Mouse (Mus musculus): Measurements from ENCODE around the gene Rbm26. TPM values are rescaled to one million over a fixed set of nuclear protein-coding genes. Genes with fewer than 3 reads are reported as not detected.

The Rbm26 gene
- polyA plus RNA-seq (2014; fragmentation: Nextera tagmentation; extraction: Ambion mirVana), result 38.6 and 45.1 TPM in 2 replicates

- peak within 1 kb of the TSS; percentile 98 for H3K9ac ChIP-seq (replicated peaks; ENCODE audit: low read length)
- no peaks in the 10 kb centered on the region for H3K36me3 ChIP-seq (replicated peaks; ENCODE audit: control insufficient read depth, insufficient read depth, low read depth, low read length)
- no peaks in the 10 kb centered on the region for H3K27me3 ChIP-seq (ENCODE audit: control insufficient read depth, insufficient read depth, low read length)
- peak within 1 kb of the TSS; percentile 99 for H3K4me3 ChIP-seq (ENCODE audit: low read depth, low read length)
- H3K4me1 ChIP-seq (ENCODE audit: control insufficient read depth, insufficient read depth, low read length), result peaks cover 4% of the 10 kb centered on the region; the same call in 1 of the 2 replicates
- H3K4me2 ChIP-seq (ENCODE audit: low read depth, low read length), result peak within 1 kb of the TSS; percentile 76
- peak within 1 kb of the TSS; percentile 92 for H3K27ac ChIP-seq (replicated peaks; ENCODE audit: low read depth, low read length)
- under 1% methylated on average over 28 of the region's 28 CpGs for WGBS
- peak; percentile 97 for DNase-seq (ENCODE audit: low spot score)
- ATAC-seq (replicated peaks; ENCODE audit: insufficient number of reproducible peaks, low FRiP score, low TSS enrichment, low read depth), result peak; percentile 97
- no peaks in the 10 kb centered on the region for H3K9me3 ChIP-seq (replicated peaks; ENCODE audit: control insufficient read depth, low read length)
Observed at GRCm38 (mm10) chr14:105177238-105177693, at the start of gene Rbm26. TSS of gene Rbm26 (minus strand) at chr14:105177327.

- Histone ChIP-seq H3K27me3 (ENCODE audit: control insufficient read depth, insufficient read depth, low read length) (no peaks in the 10 kb centered on the region), H3K4me1 (ENCODE audit: control insufficient read depth, insufficient read depth, low read length) (no peaks in the 10 kb centered on the region), H3K4me2 (ENCODE audit: low read depth, low read length) (no peak overlapping the region), H3K27ac (replicated peaks; ENCODE audit: low read depth, low read length) (no peak overlapping the region), H3K36me3 (replicated peaks; ENCODE audit: control insufficient read depth, insufficient read depth, low read depth, low read length) (no peaks in the 10 kb centered on the region), H3K9me3 (replicated peaks; ENCODE audit: control insufficient read depth, low read length) (no peaks in the 10 kb centered on the region), H3K9ac (replicated peaks; ENCODE audit: low read length) (no peak overlapping the region), H3K4me3 (ENCODE audit: low read depth, low read length) (no peak overlapping the region)
- WGBS, result 90% methylated on average over 4 of the region's 4 CpGs
- ATAC-seq (replicated peaks; ENCODE audit: insufficient number of reproducible peaks, low FRiP score, low TSS enrichment, low read depth), result no peak
- no peak for DNase-seq (ENCODE audit: low spot score)
Observed at GRCm38 (mm10) chr14:105225790-105226189, 48.7 kb upstream of the Rbm26 start.

- WGBS, result 75% methylated on average over 4 of the region's 4 CpGs
- no peak overlapping the region for H3K27ac ChIP-seq (replicated peaks; ENCODE audit: low read depth, low read length)
- H3K36me3 ChIP-seq (replicated peaks; ENCODE audit: control insufficient read depth, insufficient read depth, low read depth, low read length), result no peaks in the 10 kb centered on the region
- ATAC-seq (replicated peaks; ENCODE audit: insufficient number of reproducible peaks, low FRiP score, low TSS enrichment, low read depth) (no peak), DNase-seq (ENCODE audit: low spot score) (no peak)
- no peak overlapping the region for H3K9ac ChIP-seq (replicated peaks; ENCODE audit: low read length)
- H3K4me2 ChIP-seq (ENCODE audit: low read depth, low read length), result no peak overlapping the region
- H3K4me1 ChIP-seq (ENCODE audit: control insufficient read depth, insufficient read depth, low read length), result no peaks in the 10 kb centered on the region
- no peaks in the 10 kb centered on the region for H3K27me3 ChIP-seq (ENCODE audit: control insufficient read depth, insufficient read depth, low read length)
- no peak overlapping the region for H3K4me3 ChIP-seq (ENCODE audit: low read depth, low read length)
- H3K9me3 ChIP-seq (replicated peaks; ENCODE audit: control insufficient read depth, low read length), result no peaks in the 10 kb centered on the region
Observed at GRCm38 (mm10) chr14:105222240-105222639, 45.1 kb upstream of the Rbm26 start.

DNA sequence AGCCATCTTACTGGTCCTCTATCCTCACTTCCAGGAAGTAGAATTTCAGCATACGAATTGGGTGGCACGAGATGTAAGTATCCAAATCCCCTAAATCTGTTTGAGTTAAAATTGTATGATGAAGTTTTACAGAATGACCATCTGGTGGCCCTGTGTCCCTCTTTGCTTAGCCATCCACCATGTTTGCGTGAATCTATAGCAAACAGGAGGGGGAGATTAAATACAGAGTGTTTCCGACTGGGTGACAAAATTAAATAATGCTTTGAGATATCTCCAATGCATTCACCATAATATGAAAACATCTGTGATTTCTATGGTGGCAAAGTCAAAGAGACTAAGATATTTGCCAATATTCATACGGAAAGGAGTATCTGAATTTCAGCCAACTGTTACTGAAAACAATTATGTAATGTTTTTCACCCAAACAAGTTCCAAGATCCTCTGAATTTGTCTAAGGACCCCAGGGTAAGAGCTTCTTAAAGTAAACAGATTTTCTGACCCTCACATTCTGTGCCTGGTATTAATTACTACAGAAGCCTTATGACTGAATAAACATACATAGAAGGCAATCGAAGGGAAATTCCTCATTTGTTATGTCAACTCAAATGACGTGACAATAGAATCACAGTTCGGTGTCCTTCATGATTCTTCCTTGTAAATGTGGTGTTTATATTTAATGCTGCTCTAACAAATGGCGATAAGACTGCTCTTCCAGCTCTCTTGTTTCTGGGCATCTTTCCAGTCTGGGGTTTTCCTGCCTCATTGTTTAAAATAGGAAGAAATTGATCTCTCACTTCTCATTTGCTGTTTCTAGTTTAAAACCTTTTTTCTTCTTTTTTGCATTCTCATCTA lies 42.6 kb upstream of the Rbm26 start:
- Histone ChIP-seq H3K27me3 (ENCODE audit: control insufficient read depth, insufficient read depth, low read length) (no peaks in the 10 kb centered on the region), H3K4me1 (ENCODE audit: control insufficient read depth, insufficient read depth, low read length) (no peaks in the 10 kb centered on the region), H3K36me3 (replicated peaks; ENCODE audit: control insufficient read depth, insufficient read depth, low read depth, low read length) (no peaks in the 10 kb centered on the region), H3K4me2 (ENCODE audit: low read depth, low read length) (no peak overlapping the region), H3K9ac (replicated peaks; ENCODE audit: low read length) (no peak overlapping the region), H3K27ac (replicated peaks; ENCODE audit: low read depth, low read length) (no peak overlapping the region), H3K4me3 (ENCODE audit: low read depth, low read length) (no peak overlapping the region), H3K9me3 (replicated peaks; ENCODE audit: control insufficient read depth, low read length) (no peaks in the 10 kb centered on the region)
- DNase-seq (ENCODE audit: low spot score), result peak; percentile 32
- no peak for ATAC-seq (replicated peaks; ENCODE audit: insufficient number of reproducible peaks, low FRiP score, low TSS enrichment, low read depth)
- WGBS, result 60% methylated on average over 9 of the region's 9 CpGs

DNA sequence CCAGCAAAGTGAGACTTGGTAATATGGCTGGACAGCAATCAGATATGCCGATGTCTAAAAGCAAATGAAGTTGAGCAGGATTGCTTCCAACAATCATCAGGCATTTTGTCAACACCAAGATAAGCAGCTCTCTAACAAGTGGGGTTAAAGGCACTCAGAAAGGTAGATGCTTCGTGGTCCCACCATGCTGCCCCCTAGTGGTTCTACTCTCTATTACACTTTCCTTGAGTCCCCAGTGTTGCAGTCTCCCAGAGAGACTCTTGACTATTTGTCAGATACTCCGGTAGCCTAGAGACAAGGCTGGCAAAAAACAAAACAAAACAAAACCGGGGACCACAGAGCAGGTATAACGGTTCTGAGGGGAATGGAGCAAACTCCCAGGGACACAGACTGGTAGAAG lies 21.3 kb upstream of the Rbm26 start:
- no peaks in the 10 kb centered on the region for H3K27me3 ChIP-seq (ENCODE audit: control insufficient read depth, insufficient read depth, low read length)
- H3K4me1 ChIP-seq (ENCODE audit: control insufficient read depth, insufficient read depth, low read length), result no peaks in the 10 kb centered on the region
- WGBS, result 60% methylated on average over 5 of the region's 5 CpGs
- no peaks in the 10 kb centered on the region for H3K9me3 ChIP-seq (replicated peaks; ENCODE audit: control insufficient read depth, low read length)
- H3K9ac ChIP-seq (replicated peaks; ENCODE audit: low read length), result no peak overlapping the region
- peak; percentile 29 for DNase-seq (ENCODE audit: low spot score)
- H3K36me3 ChIP-seq (replicated peaks; ENCODE audit: control insufficient read depth, insufficient read depth, low read depth, low read length), result no peaks in the 10 kb centered on the region
- H3K4me3 ChIP-seq (ENCODE audit: low read depth, low read length), result no peak overlapping the region
- no peak for ATAC-seq (replicated peaks; ENCODE audit: insufficient number of reproducible peaks, low FRiP score, low TSS enrichment, low read depth)
- no peak overlapping the region for H3K4me2 ChIP-seq (ENCODE audit: low read depth, low read length)
- no peak overlapping the region for H3K27ac ChIP-seq (replicated peaks; ENCODE audit: low read depth, low read length)

DNA sequence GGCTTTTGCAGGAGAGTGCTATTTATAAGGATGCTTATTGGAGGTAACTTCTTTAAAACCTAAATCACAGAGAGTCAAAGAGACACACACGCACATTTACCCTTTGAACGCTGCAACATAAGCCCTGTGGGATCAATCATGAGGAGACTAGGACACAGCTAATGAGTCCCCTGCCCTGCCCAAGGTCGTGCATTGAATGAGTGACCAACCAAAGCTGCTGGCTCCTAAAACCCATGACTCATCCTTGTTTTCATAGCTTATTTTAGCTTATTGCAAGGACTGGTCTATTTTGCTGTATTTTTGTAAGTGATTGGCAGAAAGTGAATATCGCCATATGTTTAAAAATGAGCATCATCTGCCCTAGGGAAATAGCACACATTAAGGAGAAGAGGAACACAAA lies 17.6 kb upstream of the Rbm26 start:
- Histone ChIP-seq H3K27ac (replicated peaks; ENCODE audit: low read depth, low read length) (no peak overlapping the region), H3K27me3 (ENCODE audit: control insufficient read depth, insufficient read depth, low read length) (no peaks in the 10 kb centered on the region), H3K9me3 (replicated peaks; ENCODE audit: control insufficient read depth, low read length) (no peaks in the 10 kb centered on the region), H3K36me3 (replicated peaks; ENCODE audit: control insufficient read depth, insufficient read depth, low read depth, low read length) (no peaks in the 10 kb centered on the region), H3K4me2 (ENCODE audit: low read depth, low read length) (no peak overlapping the region), H3K4me3 (ENCODE audit: low read depth, low read length) (no peak overlapping the region), H3K4me1 (ENCODE audit: control insufficient read depth, insufficient read depth, low read length) (no peaks in the 10 kb centered on the region), H3K9ac (replicated peaks; ENCODE audit: low read length) (no peak overlapping the region)
- WGBS, result 59% methylated on average over 4 of the region's 4 CpGs
- DNase-seq (ENCODE audit: low spot score) (no peak), ATAC-seq (replicated peaks; ENCODE audit: insufficient number of reproducible peaks, low FRiP score, low TSS enrichment, low read depth) (no peak)

DNA sequence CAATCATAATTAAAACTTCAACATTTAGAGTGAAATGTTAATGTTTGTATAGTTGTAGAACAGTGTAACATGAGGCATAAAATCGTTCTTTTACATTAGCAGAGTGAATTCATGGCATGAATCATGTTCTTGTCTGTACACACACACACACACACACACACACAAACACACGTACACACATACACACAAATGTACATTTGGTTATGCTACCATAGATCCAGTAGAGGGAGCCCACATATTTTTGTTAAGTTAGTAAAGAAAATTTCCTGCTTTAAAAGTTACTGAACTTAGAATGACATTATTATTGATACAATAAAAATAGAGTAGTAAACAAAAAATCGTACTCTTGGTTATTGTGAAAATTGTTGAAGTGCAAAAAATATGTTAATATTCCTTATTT lies 7.7 kb upstream of the Rbm26 start:
- Histone ChIP-seq H3K4me1 (ENCODE audit: control insufficient read depth, insufficient read depth, low read length) (no peaks in the 10 kb centered on the region), H3K27me3 (ENCODE audit: control insufficient read depth, insufficient read depth, low read length) (no peaks in the 10 kb centered on the region), H3K4me3 (ENCODE audit: low read depth, low read length) (no peak overlapping the region), H3K36me3 (replicated peaks; ENCODE audit: control insufficient read depth, insufficient read depth, low read depth, low read length) (no peaks in the 10 kb centered on the region), H3K27ac (replicated peaks; ENCODE audit: low read depth, low read length) (no peak overlapping the region), H3K9me3 (replicated peaks; ENCODE audit: control insufficient read depth, low read length) (no peaks in the 10 kb centered on the region), H3K4me2 (ENCODE audit: low read depth, low read length) (no peak overlapping the region), H3K9ac (replicated peaks; ENCODE audit: low read length) (no peak overlapping the region)
- WGBS, result 65% methylated on average over 3 of the region's 3 CpGs
- no peak for ATAC-seq (replicated peaks; ENCODE audit: insufficient number of reproducible peaks, low FRiP score, low TSS enrichment, low read depth)
- DNase-seq (ENCODE audit: low spot score), result peak; percentile 46

DNA sequence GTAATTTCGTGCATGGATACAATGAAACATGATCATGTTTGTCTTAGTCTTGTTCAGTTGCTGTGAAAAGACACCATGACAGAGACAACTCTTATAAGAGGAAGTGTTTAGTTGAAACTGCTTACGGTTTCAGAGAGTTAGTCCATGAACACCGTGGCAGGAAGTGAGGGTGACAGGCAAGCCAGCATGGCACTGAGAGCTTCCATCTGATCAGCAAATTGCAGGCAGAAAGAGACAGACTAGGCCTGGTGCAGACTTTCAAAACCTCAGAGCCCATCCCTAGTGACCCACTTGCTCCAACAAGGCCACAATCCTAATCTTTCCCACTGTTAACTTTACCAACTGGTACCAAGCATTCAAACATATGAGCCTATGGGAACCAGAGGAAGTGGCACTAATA lies 5.7 kb upstream of the Rbm26 start:
- H3K27ac ChIP-seq (replicated peaks; ENCODE audit: low read depth, low read length), result no peak overlapping the region
- DNase-seq (ENCODE audit: low spot score) (no peak), ATAC-seq (replicated peaks; ENCODE audit: insufficient number of reproducible peaks, low FRiP score, low TSS enrichment, low read depth) (no peak)
- no peaks in the 10 kb centered on the region for H3K4me1 ChIP-seq (ENCODE audit: control insufficient read depth, insufficient read depth, low read length)
- H3K4me3 ChIP-seq (ENCODE audit: low read depth, low read length), result no peak overlapping the region
- H3K9ac ChIP-seq (replicated peaks; ENCODE audit: low read length), result no peak overlapping the region
- no peaks in the 10 kb centered on the region for H3K27me3 ChIP-seq (ENCODE audit: control insufficient read depth, insufficient read depth, low read length)
- H3K9me3 ChIP-seq (replicated peaks; ENCODE audit: control insufficient read depth, low read length), result no peaks in the 10 kb centered on the region
- WGBS, result 71% methylated on average over 3 of the region's 3 CpGs
- H3K36me3 ChIP-seq (replicated peaks; ENCODE audit: control insufficient read depth, insufficient read depth, low read depth, low read length), result no peaks in the 10 kb centered on the region
- H3K4me2 ChIP-seq (ENCODE audit: low read depth, low read length), result no peak overlapping the region
